Mouse (Mus musculus) spleen, postnatal 10 days (tissue): ENCODE measurements at regions not wholly inside any gene's neighbourhood (a gene's known extent, or its start where the extent isn't known, plus 50 kb on each side); places are given as distances from the start of the nearest gene placed in this dataset.

Experiments used
- DNase-seq, 2 experiments: peaks; one replicate each; pipeline ENCODE4 v3.0.0; 2021 to 2022; ENCODE audit warnings: low spot score in 2 of 2

DNA sequence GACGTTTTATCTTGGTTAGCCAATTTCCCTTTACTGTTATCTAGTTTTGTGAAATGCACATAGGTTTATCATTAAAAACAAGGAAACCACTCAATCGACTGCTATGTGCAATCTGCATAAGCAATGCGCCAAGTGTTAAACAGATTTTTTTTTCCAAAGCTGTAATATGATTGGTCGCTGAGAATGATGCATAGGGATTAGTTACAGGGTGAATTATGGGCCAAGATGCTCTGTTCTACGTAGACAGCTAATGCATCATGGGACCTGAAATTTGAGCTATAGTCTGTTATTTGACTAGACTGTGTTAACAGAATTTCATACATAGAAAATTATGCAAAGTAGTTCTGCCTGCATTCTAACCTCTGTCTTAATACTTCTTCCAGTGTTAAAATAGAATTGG, 284.0 kb downstream of the Basp1 start:
- no peak for DNase-seq

DNA sequence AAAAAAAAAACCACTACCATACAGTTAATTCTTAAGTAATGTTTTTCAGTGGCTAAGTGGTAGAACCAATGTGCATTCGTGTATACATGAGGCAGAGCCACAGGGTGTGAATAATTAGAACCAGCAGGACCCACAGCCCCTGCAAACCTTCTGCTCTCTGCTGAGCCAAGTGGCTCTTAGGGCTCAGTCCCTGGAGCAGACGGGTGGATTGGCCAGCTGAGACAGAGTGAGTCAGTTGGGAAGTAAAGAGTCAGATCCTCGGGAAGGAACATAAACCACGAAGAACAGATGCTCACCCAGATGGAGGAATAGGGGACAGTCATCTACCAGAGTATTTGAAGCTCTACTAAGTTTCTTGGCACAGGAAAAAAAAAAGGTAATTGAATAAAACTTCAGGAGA, 293.1 kb downstream of the Basp1 start:
- no peak for DNase-seq

DNA sequence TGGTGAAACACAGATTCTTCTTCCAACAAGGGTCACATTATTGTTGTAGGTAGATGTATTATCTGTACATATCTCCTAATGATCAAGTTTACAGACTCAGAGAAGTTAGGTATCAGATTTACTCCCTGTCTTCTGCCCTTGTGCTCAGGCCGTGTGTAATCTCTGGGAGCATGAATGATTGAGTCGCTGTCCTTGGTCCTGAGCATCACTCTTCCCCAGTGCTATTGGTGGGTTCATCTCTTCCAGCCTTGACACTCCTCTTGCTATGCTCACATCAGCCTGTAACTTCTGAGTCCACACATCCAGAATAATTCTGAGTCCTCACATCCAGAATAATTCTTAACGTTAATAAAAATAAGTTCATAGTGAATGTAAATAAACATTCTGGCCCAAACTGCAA, 295.6 kb downstream of the Basp1 start:
- DNase-seq = no peak

DNA sequence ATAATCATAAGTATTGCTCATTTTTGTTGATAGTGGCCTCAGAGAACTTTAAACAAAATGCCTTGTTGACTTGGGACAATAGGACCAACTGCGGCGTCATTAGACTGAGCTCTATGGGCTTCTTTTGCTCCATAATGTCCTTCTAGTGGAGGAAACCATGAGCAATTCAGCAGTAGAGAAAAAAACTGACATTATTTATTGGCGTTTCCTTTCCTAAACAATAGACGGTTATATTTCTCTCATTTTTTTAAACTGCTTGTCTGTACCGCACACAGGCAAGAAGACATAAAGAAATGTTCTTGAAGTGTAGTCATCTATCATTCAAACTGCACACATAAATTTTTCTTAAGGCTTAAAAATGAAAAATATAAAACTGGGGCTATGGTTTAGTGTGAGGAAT, 310.8 kb downstream of the Basp1 start:
- no peak for DNase-seq

DNA sequence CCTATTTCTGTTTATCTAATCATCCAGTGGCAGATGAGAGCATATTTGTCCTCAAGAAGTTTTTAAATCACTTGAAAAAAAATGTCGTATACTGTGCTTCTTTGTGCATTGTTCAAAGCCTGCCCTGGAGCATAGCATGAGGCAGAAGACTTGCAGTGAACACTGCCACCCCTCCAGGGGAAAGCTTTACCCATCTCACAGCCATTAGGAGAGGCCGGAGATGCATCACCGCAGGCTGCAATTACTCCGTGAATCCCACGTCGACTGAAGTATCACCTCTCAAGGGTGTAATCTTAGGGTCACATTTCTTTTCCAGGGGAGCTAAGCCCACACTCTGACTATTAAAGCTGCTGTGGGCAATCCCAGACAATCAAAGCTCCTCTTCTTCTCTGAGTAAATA, 319.8 kb downstream of the Basp1 start:
- no peak for DNase-seq

DNA sequence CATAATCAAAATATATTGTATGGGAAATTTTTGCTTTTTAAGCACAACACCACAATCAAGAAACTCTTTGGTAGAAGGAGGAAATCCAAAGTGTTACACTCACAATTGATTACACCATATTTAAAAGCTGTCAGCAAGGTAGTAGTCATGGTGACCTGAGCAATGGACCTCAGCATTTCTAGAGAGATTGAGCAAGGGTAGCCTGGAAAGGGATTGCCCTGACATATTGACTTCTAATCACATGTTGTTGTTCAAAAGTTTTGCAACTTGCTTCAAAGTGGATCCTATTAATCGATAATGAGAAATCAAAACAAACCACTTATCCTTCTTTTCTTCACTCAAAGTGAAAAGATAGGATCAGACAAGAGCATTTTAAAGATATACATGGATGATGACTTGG, 343.9 kb downstream of the Basp1 start:
- no peak for DNase-seq

DNA sequence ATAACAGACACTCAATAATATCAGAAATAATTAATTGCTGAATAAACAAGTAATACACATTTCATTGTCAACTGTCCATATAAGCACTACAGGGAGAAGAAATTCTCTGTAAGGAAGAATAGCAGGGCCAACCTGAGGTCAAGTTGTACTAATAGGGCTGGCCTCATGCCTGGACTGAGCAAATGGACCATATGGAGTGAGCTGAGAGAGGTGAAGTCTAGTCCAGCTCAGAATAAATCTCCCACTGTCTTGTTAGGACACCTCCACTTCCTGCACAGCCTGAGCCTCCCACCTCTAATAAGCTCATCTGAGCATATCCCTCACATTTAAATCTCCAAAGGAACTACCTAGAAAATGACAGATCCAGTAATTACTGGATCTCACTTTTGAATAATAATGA, 354.2 kb downstream of the Basp1 start:
- DNase-seq = no peak

DNA sequence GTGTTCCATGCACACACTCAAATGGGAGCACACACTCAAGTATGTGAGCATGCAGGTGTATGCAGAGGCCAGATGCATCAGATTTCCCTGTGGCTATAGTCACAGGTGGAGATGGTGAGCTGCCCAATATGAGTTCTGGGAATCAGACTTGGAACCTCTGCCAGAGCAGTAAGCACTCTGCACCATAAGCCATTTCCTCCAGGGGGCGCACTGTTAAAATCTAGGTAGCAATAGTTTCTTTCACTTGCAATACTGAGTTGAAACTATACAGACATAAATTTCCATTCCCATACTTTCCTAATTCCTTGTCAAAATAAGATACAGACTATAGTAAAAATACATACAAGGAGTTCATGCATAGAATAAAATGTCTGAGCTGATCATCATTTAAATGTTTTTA, 365.7 kb downstream of the Basp1 start:
- DNase-seq = peak in 1 of 2 experiments; percentile 29

DNA sequence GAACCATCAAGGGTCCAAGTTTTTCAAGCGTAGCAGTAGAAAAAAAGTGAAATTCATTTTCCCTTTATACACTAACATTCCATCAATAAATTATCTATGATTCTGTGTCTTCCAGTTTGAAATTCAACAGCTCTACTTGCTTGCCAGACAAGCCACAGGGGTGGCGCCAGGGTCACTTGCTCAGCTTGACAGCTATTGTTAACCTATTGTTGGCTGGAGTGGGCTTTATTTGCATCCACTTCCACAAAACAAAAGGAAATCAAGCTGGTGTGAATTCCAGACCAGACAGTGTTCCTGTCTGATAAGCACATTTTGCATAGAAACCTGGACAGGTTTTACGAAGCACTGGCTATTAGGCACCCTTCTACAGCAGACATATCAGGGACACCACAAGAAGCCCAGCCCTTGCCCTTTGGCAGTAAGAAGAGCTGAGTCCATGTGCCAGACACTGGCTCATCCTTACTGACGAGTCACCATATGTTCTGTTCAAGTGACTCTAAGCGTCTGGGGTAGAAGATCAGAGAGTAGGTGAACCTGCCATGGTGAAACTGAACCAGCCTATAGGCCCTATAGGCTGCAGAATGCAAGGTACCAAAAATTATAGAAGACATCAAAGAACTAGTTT, 366.9 kb downstream of the Basp1 start:
- DNase-seq = no peak

DNA sequence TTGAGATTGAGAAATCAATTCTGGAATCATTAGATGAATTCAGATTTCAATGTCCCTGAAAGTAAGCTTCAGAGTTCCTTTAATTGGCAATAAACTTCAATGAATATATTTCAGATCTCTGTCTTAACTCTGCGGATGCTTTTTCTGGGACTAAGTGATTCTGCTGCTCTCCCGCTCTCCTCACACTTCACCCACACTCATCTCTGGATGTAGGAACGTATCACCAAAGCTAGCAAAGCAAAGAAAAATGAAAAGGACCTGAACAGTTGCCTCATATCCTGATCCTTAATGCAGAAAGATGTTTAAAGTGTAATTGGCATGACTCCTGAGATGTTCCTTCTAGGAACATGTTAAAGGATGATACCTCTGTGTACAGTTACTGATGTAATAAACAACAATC, 377.3 kb downstream of the Basp1 start:
- no peak for DNase-seq

DNA sequence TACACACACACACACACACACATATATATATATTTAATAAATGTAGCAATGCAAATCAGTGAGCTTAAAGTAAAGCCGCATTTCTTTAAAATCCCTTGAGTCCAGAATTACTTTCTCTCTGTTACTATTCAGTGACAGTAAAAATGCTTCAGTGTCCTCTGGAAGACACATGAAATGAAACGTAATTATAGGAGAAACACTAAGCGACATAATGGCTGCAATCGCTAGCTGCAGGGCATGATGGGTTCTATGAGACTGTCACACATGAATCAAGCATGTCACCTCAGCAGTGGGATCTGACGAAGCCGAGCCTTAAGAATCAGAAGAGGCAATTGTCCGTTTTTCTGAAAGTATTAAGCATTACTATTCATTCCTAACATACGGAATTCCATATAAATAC, 385.7 kb downstream of the Basp1 start:
- DNase-seq = no peak

DNA sequence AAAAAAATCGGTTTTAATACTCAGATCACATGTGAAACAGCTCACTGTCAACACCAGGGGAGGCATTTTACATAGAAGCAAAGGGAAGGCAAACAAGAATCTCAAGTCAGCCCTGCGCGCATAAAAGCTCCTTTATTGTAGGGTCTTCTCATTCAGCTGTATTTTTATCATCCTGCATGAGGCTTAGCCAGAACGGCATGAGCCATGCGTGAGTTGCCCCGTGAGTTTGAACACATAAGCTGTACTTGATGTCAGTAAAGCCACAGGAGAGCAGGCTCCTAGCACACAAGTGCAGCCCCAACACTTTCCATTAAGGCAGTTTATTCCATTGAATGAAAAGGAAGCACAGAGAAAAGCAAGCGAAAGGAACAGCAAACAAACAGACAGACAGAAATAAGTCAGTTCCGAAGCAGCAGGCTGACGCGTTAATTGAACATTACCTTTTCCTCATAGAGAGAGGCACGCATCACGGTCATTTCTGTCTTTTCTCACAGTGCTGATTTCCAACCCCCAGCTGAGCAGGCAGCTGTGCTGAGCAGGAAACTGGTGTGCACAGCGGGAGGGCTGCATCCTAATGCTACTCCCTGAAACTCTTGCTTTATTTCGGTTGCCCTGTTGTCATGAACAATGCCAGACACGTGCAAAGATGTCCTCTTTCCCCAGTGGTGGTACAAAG, 386.6 kb downstream of the Basp1 start:
- DNase-seq = no peak

DNA sequence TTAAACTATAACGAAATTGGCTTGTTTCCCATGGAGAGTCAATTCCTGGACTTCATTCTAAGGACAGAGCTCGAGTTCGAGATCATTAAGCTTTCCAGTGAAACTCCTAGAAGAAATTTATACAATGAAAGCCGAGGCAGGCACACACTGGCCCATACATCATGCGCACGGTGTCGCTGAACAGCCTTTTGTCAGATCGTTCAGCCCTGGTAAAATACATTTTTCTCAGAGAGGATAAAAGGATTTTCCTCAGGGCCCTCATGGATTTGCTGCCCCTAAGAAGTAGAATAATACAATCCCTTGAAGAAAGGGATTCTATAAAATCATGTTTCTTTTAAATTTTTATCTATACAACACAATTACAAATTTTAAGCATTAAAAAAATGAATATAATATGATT, 387.2 kb downstream of the Basp1 start:
- no peak for DNase-seq

DNA sequence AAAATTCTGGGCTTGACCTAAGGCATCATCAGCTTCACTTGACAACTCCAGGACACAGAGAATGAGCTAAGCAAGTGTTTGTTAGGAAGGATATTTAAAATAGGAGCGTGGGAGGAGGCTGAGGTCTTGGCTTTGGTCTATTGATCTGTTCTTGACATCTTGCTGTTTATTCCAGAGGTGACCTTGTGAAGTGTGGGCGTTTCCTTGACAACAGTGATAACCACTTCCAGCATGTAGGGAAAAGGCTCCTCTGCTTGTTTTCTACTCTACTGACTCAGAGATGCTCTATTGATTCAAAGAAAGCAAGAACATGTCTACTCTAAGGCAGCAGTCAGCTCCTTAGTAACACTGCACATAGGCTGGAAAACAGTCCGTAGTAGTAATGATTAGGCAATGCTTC, 392.6 kb downstream of the Basp1 start:
- no peak for DNase-seq

DNA sequence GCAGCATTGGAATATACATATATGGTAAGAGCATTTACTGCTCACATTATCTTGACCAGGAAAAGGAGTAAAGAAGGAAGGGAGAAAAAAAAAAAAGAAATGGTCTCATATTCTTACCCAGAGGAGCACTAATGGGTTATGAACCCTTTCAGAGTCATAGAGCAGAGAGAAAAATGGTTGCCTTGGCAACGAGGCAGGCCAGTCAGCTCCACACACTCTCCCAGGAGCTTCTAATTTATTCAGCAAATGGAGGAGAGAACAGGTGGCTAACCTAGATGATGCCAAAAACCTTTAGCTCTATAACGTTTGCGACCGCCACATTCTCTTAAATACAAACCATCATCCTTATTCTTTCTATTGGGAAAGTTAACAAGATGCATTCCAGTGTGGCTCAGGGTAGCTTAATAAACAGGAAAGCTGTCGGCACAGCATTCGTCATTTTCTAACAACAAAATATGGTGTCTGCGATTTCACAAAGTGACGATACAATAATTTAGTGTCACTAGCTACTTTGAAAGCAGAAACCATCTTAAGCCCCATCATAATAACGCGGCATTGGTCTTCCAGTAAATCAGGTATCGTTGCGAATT, 394.1 kb downstream of the Basp1 start:
- no peak for DNase-seq

DNA sequence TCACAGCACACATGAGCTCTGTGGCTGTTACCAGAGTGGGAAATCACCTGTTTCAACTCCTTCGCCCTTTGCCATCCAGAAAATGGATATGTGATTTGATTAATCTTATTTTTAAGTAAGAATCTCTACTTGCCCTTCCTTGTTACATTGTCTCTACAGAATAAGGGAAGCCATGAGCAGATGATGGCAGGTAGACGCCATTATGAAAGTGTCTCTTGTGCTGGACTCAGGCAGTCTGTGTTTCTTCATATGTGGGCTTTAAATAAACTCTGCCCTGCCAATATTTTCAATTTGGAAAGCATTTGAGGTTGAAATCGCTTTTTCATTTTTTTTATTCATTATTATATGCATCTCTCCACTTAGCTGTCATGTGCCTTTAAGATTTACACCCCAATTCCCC, 394.6 kb downstream of the Basp1 start:
- no peak for DNase-seq

DNA sequence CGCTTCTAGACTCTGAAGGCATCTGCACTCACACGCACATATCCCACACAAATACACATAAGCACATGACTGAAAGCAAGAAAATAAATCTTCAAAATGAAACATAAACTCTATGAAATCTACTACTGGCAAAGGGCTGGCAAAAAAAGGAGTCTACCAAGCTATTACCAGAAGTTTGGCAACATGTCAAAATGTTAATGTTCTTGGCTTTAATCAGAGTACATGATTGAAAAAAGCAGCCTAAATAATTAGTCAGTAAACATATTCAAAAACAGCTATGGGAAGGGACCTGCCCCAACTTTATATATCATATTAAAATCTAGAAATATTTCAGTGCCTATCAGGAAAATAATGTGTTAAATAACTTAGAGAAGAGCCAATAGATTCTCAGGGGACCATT, 405.8 kb downstream of the Basp1 start:
- no peak for DNase-seq

DNA sequence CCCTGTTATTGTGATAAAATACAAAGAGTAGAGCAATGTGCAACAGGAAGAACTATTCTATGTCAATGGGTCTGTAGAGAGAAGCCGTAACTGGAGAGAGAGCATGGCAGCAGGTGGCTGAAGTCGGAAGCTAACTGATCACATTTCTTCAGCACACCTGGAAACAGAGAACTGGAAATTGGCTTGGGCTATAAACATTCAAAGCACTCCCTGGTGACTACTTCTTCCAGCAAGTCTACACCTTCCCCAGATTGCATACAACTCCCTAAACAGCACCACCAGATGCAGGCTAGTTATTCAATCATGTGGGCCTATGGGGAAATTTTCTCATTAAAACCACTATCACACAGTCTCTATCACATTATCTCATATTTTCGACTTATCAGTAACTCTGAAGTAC, 413.4 kb downstream of the Basp1 start:
- DNase-seq = no peak

DNA sequence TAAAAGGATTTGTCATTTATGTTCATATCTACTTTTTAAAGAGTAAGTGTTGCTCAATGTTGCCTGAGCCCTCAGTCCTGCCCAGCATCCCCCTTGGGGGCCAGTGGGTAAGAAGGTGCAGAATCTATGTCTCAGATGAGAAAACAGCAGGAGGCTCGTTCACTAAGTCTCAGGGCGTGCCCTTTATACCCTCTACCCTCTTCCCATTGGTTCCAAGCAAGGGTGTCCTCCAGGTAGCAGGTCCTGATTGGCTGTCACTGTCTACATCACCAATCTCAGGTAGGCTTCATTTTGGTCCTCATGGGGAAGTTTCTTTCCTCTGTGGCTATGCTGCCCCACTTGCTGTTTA, 420.3 kb downstream of the Basp1 start:
- no peak for DNase-seq

DNA sequence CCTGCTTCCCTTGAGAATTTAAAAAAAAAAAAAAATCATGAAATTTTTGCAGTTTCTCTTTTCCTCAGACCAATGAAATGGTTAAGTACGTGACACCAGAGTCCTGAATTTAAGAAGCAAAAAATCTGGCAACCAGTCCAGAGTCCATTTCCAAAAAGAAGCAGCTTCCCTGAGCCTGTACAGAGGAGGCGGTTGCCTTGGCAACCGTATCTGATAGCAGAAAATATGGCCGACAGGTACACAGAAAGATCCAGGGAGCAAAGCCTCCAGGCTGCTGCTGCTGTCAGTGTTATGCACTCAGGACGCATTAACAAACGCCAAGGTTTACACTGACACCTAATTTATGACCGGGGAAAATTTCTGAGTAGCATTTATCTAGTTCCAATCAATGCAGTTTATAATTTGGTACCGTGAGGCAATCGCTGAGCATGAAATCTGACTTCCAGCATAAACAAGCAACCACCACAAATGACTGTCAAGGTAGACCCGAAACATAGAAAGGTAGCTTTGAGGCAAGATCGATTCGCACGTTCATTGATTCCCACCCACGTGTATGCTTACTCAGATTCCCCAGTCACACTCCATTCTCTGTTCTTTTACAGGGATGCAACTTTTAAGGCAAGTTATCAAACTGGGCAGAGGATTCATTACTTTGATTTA, 420.8 kb downstream of the Basp1 start:
- DNase-seq = no peak

DNA sequence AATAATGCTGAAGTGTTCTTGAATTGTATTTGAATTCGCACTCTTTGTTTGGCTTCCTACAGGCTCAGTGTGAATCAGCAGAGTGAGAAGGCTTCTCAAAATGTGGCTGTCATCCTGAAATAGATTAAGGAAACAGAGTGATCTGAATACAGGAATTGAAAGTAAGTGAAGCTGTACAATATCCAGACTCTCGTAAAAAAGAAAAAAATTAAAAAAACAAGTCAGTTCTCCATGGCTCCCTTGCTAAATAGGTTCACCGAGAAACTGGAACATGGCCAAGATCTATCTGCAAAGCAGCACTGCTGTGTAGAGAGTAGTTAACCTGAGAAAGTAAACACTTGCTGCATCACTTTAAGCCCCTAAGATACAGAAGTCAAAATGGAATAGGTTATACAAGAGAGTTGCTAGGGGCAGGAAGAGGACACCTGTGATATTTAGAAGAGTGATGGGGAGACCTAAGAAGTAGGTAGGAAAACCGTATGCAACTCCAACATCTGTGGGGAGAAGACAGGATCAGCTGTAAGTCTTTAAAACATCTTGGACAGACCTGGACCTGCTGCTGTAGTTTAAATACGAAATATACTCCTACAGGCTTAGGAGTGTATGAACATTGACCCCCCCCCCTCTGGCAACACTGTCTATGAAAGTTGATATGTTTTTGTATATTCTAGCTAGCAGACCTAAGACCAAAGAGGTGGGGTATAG, 423.3 kb downstream of the Basp1 start:
- DNase-seq = no peak

DNA sequence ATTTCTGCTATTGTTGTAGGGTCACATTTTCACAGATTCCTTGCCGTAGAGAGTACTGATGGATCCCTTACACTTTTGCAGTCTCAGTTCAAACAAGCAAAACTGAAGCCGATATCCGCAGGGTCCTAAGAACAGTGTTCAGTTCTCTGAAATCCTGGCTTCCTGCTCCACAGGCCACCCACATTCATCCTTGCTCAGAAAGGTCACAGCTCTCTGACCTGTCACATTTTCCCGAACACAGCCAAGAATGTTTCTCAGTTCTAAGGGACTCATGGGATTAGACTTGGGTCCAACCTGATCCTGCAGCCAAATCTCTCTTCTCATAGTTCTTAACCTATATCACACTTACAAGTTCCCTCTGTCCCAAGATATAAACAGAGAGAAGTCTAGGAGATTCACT, 432.7 kb downstream of the Basp1 start:
- DNase-seq = no peak

DNA sequence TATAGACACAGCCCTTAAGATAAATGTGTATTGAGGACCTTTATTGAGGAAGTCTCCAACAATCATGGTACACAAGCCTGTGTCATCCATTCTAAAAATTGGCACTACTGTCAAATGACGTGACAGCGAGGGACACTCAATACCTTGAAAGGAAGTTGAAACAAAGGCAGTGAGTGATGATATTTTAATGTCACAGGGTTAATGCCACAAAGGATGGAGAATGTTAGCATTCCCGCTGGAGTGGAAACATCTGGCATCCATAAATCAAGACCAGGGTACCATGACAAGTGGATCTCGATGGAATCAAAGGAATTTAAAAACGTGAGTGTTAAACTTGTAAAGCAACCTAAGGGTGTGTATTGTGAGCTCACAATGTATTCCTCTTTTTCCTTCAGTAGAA, 441.5 kb downstream of the Basp1 start:
- no peak for DNase-seq
